Mouse (Mus musculus): ENCODE data around the gene Clcf1.

DNA sequence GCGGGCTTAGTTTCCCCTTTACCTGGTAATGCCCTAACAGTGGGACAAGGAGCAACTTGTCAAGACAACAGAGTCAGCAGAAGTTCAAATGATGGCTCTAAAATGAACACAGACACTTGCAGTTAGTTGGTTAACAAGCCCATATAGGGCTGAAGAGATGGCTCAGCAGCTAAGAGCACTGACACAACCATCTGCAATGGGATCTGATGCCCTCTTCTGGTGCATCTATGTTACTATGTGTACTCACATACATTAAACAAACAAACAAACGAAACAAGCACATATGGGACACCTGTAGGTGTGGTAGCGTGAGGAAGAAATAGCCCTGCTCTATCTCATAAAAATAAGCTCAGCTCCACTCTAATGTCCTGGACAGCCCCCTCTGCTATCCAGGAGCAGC is 28.4 kb downstream of the Clcf1 start:
- no peak for TF ChIP-seq CTCF (IDR thresholded peaks at IDR 0.05; ENCODE audit: insufficient read depth, low read length)
- TF ChIP-seq POLR2A (IDR thresholded peaks at IDR 0.05; ENCODE audit: borderline replicate concordance, extremely low read depth, low read depth, low read length) = no peak

Measured in lung, adult 2 months (tissue).